ENCODE assay signal across 8 mouse cellular contexts in genomic region chr8:104640241-104640640, GRCm38 (mm10). TPM values are rescaled to one million over a fixed set of nuclear protein-coding genes. Genes with fewer than 3 reads are reported as not detected.
DNase-seq lines count a peak whose midpoint lies in the region; ATAC-seq and TF ChIP-seq lines count a peak whose summit lies in the region.

No protein-coding gene starts in this region.

- no peaks in the 10 kb centered on the region for H3K27me3 ChIP-seq in kidney, postnatal 0 days (ENCODE audit: insufficient read depth, low read length)
- H3K27me3 ChIP-seq in embryonic facial prominence, embryonic 15.5 days, result no peaks in the 10 kb centered on the region
- H3K27me3 ChIP-seq in intestine, postnatal 0 days (replicated peaks; ENCODE audit: control insufficient read depth, insufficient read depth, low read length), result no peaks in the 10 kb centered on the region
- no peaks in the 10 kb centered on the region for H3K27me3 ChIP-seq in neural tube, embryonic 14.5 days (ENCODE audit: control insufficient read depth, insufficient read depth, low read length)

- peak overlapping the region; percentile 79 for H3K9ac ChIP-seq in kidney, postnatal 0 days (ENCODE audit: low read depth, low read length)
- peak overlapping the region; percentile 75; the same call in 1 of the 2 replicates for H3K9ac ChIP-seq in embryonic facial prominence, embryonic 15.5 days
- no peak overlapping the region for H3K9ac ChIP-seq in intestine, postnatal 0 days (ENCODE audit: low read depth, low read length)
- H3K9ac ChIP-seq in neural tube, embryonic 14.5 days (replicated peaks; ENCODE audit: low read depth, low read length), result 0 out of 2 replicates have a peak overlapping the region, but pooled peaks have one; percentile 8

- H3K4me1 ChIP-seq in kidney, postnatal 0 days (replicated peaks; ENCODE audit: insufficient read depth, low read length), result peaks cover 13% of the 10 kb centered on the region
- H3K4me1 ChIP-seq in embryonic facial prominence, embryonic 15.5 days, result peaks cover 18% of the 10 kb centered on the region
- H3K4me1 ChIP-seq in intestine, postnatal 0 days (replicated peaks; ENCODE audit: control insufficient read depth, insufficient read depth, low read length), result peaks cover 8% of the 10 kb centered on the region; the same call in 1 of the 2 replicates
- peaks cover 16% of the 10 kb centered on the region for H3K4me1 ChIP-seq in neural tube, embryonic 14.5 days (ENCODE audit: control insufficient read depth, insufficient read depth, low read length)

- WGBS in kidney, postnatal 0 days, result 85% methylated on average over 7 of the region's 7 CpGs
- WGBS in embryonic facial prominence, embryonic 15.5 days, result 86% methylated on average over 7 of the region's 7 CpGs
- 57% methylated on average over 7 of the region's 7 CpGs for WGBS in intestine, postnatal 0 days
- WGBS in neural tube, embryonic 14.5 days, result 92% methylated on average over 7 of the region's 7 CpGs

- no peak overlapping the region for H3K27ac ChIP-seq in kidney, postnatal 0 days
- no peak overlapping the region for H3K27ac ChIP-seq in embryonic facial prominence, embryonic 15.5 days (replicated peaks)
- no peak overlapping the region for H3K27ac ChIP-seq in intestine, postnatal 0 days (ENCODE audit: low read depth, low read length)
- H3K27ac ChIP-seq in neural tube, embryonic 14.5 days (ENCODE audit: low read depth, low read length), result no peak overlapping the region

- H3K9me3 ChIP-seq in kidney, postnatal 0 days (replicated peaks; ENCODE audit: low read length), result no peaks in the 10 kb centered on the region
- no peaks in the 10 kb centered on the region for H3K9me3 ChIP-seq in embryonic facial prominence, embryonic 15.5 days (replicated peaks)
- H3K9me3 ChIP-seq in intestine, postnatal 0 days (ENCODE audit: control insufficient read depth), result no peaks in the 10 kb centered on the region
- no peaks in the 10 kb centered on the region for H3K9me3 ChIP-seq in neural tube, embryonic 14.5 days (ENCODE audit: control insufficient read depth, low read length)

- DNase-seq in kidney, postnatal 0 days (ENCODE audit: low spot score), result no peak
- no peak for DNase-seq in kidney, postnatal 14 days
- no peak for DNase-seq in thymus, postnatal 0 days (ENCODE audit: low spot score)
- no peak for DNase-seq in cerebellum, adult 11 months
- no peak for DNase-seq in ovary, postnatal 14 days (ENCODE audit: low spot score)

- no peak for ATAC-seq in kidney, postnatal 0 days (replicated peaks; ENCODE audit: low FRiP score, low read depth)
- no peak for ATAC-seq in embryonic facial prominence, embryonic 15.5 days (ENCODE audit: insufficient number of reproducible peaks, low FRiP score, low TSS enrichment, low read depth)
- ATAC-seq in intestine, postnatal 0 days, result no peak
- ATAC-seq in neural tube, embryonic 14.5 days (ENCODE audit: low read depth), result no peak

- peak overlapping the region; percentile 77; the same call in 1 of the 2 replicates for H3K4me3 ChIP-seq in kidney, postnatal 0 days (replicated peaks; ENCODE audit: low read depth, low read length)
- H3K4me3 ChIP-seq in embryonic facial prominence, embryonic 15.5 days (replicated peaks), result peak overlapping the region; percentile 65
- H3K4me3 ChIP-seq in intestine, postnatal 0 days (ENCODE audit: low read depth, low read length), result peak overlapping the region; percentile 88; the same call in 1 of the 2 replicates
- H3K4me3 ChIP-seq in neural tube, embryonic 14.5 days (ENCODE audit: low read depth, low read length), result peak overlapping the region; percentile 76; the same call in 1 of the 2 replicates

- no peak for TF ChIP-seq CTCF in kidney, postnatal 0 days (IDR thresholded peaks at IDR 0.05; ENCODE audit: low read depth)
- TF ChIP-seq CTCF in intestine, postnatal 0 days (IDR thresholded peaks at IDR 0.05; ENCODE audit: low read depth), result no peak

- H3K4me2 ChIP-seq in kidney, postnatal 0 days (ENCODE audit: low read length), result peak overlapping the region; percentile 89
- H3K4me2 ChIP-seq in embryonic facial prominence, embryonic 15.5 days (replicated peaks), result peak overlapping the region; percentile 89
- peak overlapping the region; percentile 80 for H3K4me2 ChIP-seq in intestine, postnatal 0 days (replicated peaks; ENCODE audit: low read depth)
- peak overlapping the region; percentile 86 for H3K4me2 ChIP-seq in neural tube, embryonic 14.5 days (ENCODE audit: low read depth, low read length)

- 0 out of 2 replicates have a peak, but pooled peaks cover 16% of the 10 kb centered on the region for H3K36me3 ChIP-seq in kidney, postnatal 0 days (ENCODE audit: insufficient read depth, low read length)
- H3K36me3 ChIP-seq in embryonic facial prominence, embryonic 15.5 days, result peaks cover 24% of the 10 kb centered on the region; the same call in 1 of the 2 replicates
- H3K36me3 ChIP-seq in intestine, postnatal 0 days (ENCODE audit: control insufficient read depth, insufficient read depth), result peaks cover 12% of the 10 kb centered on the region
- peaks cover 11% of the 10 kb centered on the region; the same call in 1 of the 2 replicates for H3K36me3 ChIP-seq in neural tube, embryonic 14.5 days (ENCODE audit: control insufficient read depth, insufficient read depth, low read length)

RNA-seq across cellular contexts. Expression of gene Ciao2b, which starts 1.5 kb away (rescaled TPM):
- polyA plus RNA-seq in kidney, postnatal 0 days (2015; fragmentation: Nextera tagmentation; extraction: Ambion mirVana), result 92.7 and 93.0 TPM in 2 replicates
- polyA plus RNA-seq in embryonic facial prominence, embryonic 15.5 days (2015; fragmentation: Nextera tagmentation; extraction: Ambion mirVana), result 90.6 and 91.9 TPM in 2 replicates
- polyA plus RNA-seq in intestine, postnatal 0 days (2015; fragmentation: Nextera tagmentation; extraction: Ambion mirVana), result 59.1 and 60.6 TPM in 2 replicates
- polyA plus RNA-seq in neural tube, embryonic 14.5 days (2014; fragmentation: Nextera tagmentation; extraction: Ambion mirVana), result 108 and 120 TPM in 2 replicates
- 106 and 115 TPM in 2 replicates for polyA plus RNA-seq in thymus, postnatal 0 days (2015; fragmentation: Nextera tagmentation; extraction: Ambion mirVana)

RNA-seq across cellular contexts. Expression of gene Rrad, which starts 9.1 kb away (rescaled TPM):
- 13.5 and 15.7 TPM in 2 replicates for polyA plus RNA-seq in kidney, postnatal 0 days (2015; fragmentation: Nextera tagmentation; extraction: Ambion mirVana)
- polyA plus RNA-seq in embryonic facial prominence, embryonic 15.5 days (2015; fragmentation: Nextera tagmentation; extraction: Ambion mirVana), result 22.8 and 31.0 TPM in 2 replicates
- polyA plus RNA-seq in intestine, postnatal 0 days (2015; fragmentation: Nextera tagmentation; extraction: Ambion mirVana), result 5.8 and 6.1 TPM in 2 replicates
- polyA plus RNA-seq in neural tube, embryonic 14.5 days (2014; fragmentation: Nextera tagmentation; extraction: Ambion mirVana), result 1.6 and 3.6 TPM in 2 replicates
- 12.1 and 13.3 TPM in 2 replicates for polyA plus RNA-seq in thymus, postnatal 0 days (2015; fragmentation: Nextera tagmentation; extraction: Ambion mirVana)

RNA-seq across cellular contexts. Expression of gene Cdh16, which starts 16.0 kb away (rescaled TPM):
- polyA plus RNA-seq in kidney, postnatal 0 days (2015; fragmentation: Nextera tagmentation; extraction: Ambion mirVana), result 439 and 476 TPM in 2 replicates
- polyA plus RNA-seq in embryonic facial prominence, embryonic 15.5 days (2015; fragmentation: Nextera tagmentation; extraction: Ambion mirVana), result 0.40 TPM in 1 of 2 replicates, not detected in the other
- polyA plus RNA-seq in intestine, postnatal 0 days (2015; fragmentation: Nextera tagmentation; extraction: Ambion mirVana), result not detected in 2 replicates
- polyA plus RNA-seq in neural tube, embryonic 14.5 days (2014; fragmentation: Nextera tagmentation; extraction: Ambion mirVana), result not detected in 2 replicates
- 0.17 and 0.23 TPM in 2 replicates for polyA plus RNA-seq in thymus, postnatal 0 days (2015; fragmentation: Nextera tagmentation; extraction: Ambion mirVana)

RNA-seq across cellular contexts. Expression of gene Pdp2, which starts 49.0 kb away (rescaled TPM):
- 12.6 and 14.5 TPM in 2 replicates for polyA plus RNA-seq in kidney, postnatal 0 days (2015; fragmentation: Nextera tagmentation; extraction: Ambion mirVana)
- polyA plus RNA-seq in embryonic facial prominence, embryonic 15.5 days (2015; fragmentation: Nextera tagmentation; extraction: Ambion mirVana), result 9.0 and 9.3 TPM in 2 replicates
- polyA plus RNA-seq in intestine, postnatal 0 days (2015; fragmentation: Nextera tagmentation; extraction: Ambion mirVana), result 12.2 and 15.2 TPM in 2 replicates
- polyA plus RNA-seq in neural tube, embryonic 14.5 days (2014; fragmentation: Nextera tagmentation; extraction: Ambion mirVana), result 20.0 and 21.0 TPM in 2 replicates
- polyA plus RNA-seq in thymus, postnatal 0 days (2015; fragmentation: Nextera tagmentation; extraction: Ambion mirVana), result 11.7 and 12.3 TPM in 2 replicates

Comparison
In these comparisons a context has a peak if more than half of its experiments do, and no peak if none do; other contexts are left out.
1. RNA of gene Cdh16, which starts 16.0 kb away (polyA plus RNA-seq): 439 to 476 TPM in kidney, postnatal 0 days; 0.40 TPM in embryonic facial prominence, embryonic 15.5 days, not detected in intestine, postnatal 0 days, 0.17 to 0.23 TPM in thymus, postnatal 0 days and not detected in neural tube, embryonic 14.5 days; every median in the first group is over 100 times any median in the second.
2. Peak in every context shown above with its lines, with median percentiles within 50 percentile points of each other: H3K4me2 ChIP-seq and H3K4me3 ChIP-seq.